Comparison of ENCODE assay signal across 17 mouse cellular contexts in the genomic region with DNA sequence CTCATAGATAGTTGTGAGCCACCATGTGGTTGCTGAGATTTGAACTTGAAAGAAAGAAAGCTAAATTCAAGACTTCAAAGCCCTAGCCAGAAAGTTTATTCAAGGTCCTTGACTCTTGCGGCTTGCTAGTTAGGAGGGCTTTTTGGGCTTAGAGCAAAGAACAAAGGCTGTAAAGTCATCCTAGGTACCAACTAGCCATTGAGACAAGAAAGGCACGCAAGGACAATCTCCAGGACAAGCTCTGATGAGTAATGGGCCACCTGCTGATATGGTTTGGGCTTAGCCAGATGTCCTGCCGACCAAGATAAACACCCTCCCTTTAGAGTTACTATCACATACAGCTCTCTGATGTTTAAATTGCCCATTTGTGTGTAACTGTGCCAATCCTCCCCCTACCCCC. TPM values are rescaled to one million over a fixed set of nuclear protein-coding genes. Genes with fewer than 3 reads are reported as not detected.
DNase-seq lines count a peak whose midpoint lies in the region; ATAC-seq and TF ChIP-seq lines count a peak whose summit lies in the region.
"Not testable (repeated sequence)": the region's sequence is repeated elsewhere in the genome, so short reads cannot be mapped to it uniquely, and the experiment has no call there.
"Had no signal": no experiment of that assay in that cellular context is flagged by ENCODE, and none has a peak within 500 bp of the region (broad histone marks: within the 10 kb centered on the region; RNA-seq: fewer than 3 reads in every experiment).

No protein-coding gene starts in this region.

- H3K9me3 ChIP-seq in embryonic facial prominence, embryonic 15.5 days (replicated peaks); intestine, postnatal 0 days (ENCODE audit: control insufficient read depth); kidney, postnatal 0 days (replicated peaks; ENCODE audit: low read length); limb, embryonic 15.5 days; megakaryocyte, embryonic 14.5 days; stomach, embryonic 15.5 days: not testable (repeated sequence)

- H3K4me1 ChIP-seq in embryonic facial prominence, embryonic 15.5 days = peaks cover 35% of the 10 kb centered on the region
- H3K4me1 ChIP-seq in intestine, postnatal 0 days (replicated peaks; ENCODE audit: control insufficient read depth, insufficient read depth, low read length) = not testable (repeated sequence)
- peaks cover 14% of the 10 kb centered on the region for H3K4me1 ChIP-seq in kidney, postnatal 0 days (replicated peaks; ENCODE audit: insufficient read depth, low read length)
- peaks cover 38% of the 10 kb centered on the region for H3K4me1 ChIP-seq in limb, embryonic 15.5 days
- H3K4me1 ChIP-seq in megakaryocyte, embryonic 14.5 days = peaks cover 74% of the 10 kb centered on the region
- H3K4me1 ChIP-seq in stomach, embryonic 15.5 days = peaks cover 34% of the 10 kb centered on the region

- WGBS in embryonic facial prominence, embryonic 15.5 days = 42% methylated on average over 3 of the region's 3 CpGs
- WGBS in intestine, postnatal 0 days = 42% methylated on average over 3 of the region's 3 CpGs
- WGBS in kidney, postnatal 0 days = 27% methylated on average over 3 of the region's 3 CpGs
- 38% methylated on average over 3 of the region's 3 CpGs for WGBS in limb, embryonic 15.5 days
- WGBS in stomach, embryonic 15.5 days = 23% methylated on average over 3 of the region's 3 CpGs

- DNase-seq in ES-CJ7 (ENCODE audit: low read depth, low spot score) = peak; percentile 56
- not testable (repeated sequence) for DNase-seq in kidney, postnatal 0 days (ENCODE audit: low spot score)

- not testable (repeated sequence) for ATAC-seq in embryonic facial prominence, embryonic 15.5 days (ENCODE audit: insufficient number of reproducible peaks, low FRiP score, low TSS enrichment, low read depth); intestine, postnatal 0 days; kidney, postnatal 0 days (replicated peaks; ENCODE audit: low FRiP score, low read depth); limb, embryonic 15.5 days (ENCODE audit: insufficient number of reproducible peaks, low FRiP score, low TSS enrichment, low read depth); stomach, embryonic 15.5 days (ENCODE audit: insufficient read depth, low FRiP score, low read depth)

- H3K27me3 ChIP-seq in embryonic facial prominence, embryonic 15.5 days; intestine, postnatal 0 days (replicated peaks; ENCODE audit: control insufficient read depth, insufficient read depth, low read length); kidney, postnatal 0 days (ENCODE audit: insufficient read depth, low read length); limb, embryonic 15.5 days; megakaryocyte, embryonic 14.5 days (replicated peaks); stomach, embryonic 15.5 days (replicated peaks): not testable (repeated sequence)

- peak overlapping the region; percentile 26 for H3K4me3 ChIP-seq in embryonic facial prominence, embryonic 15.5 days (replicated peaks)
- H3K4me3 ChIP-seq in intestine, postnatal 0 days (ENCODE audit: low read depth, low read length) = peak overlapping the region; percentile 14
- not testable (repeated sequence) for H3K4me3 ChIP-seq in kidney, postnatal 0 days (replicated peaks; ENCODE audit: low read depth, low read length); limb, embryonic 15.5 days
- peak overlapping the region; percentile 91 for H3K4me3 ChIP-seq in megakaryocyte, embryonic 14.5 days (replicated peaks)
- peak overlapping the region; percentile 28 for H3K4me3 ChIP-seq in stomach, embryonic 15.5 days (replicated peaks)

- not testable (repeated sequence) for H3K36me3 ChIP-seq in embryonic facial prominence, embryonic 15.5 days; intestine, postnatal 0 days (ENCODE audit: control insufficient read depth, insufficient read depth); kidney, postnatal 0 days (ENCODE audit: insufficient read depth, low read length); limb, embryonic 15.5 days; stomach, embryonic 15.5 days
- H3K36me3 ChIP-seq in megakaryocyte, embryonic 14.5 days (replicated peaks; ENCODE audit: low read length) = peaks cover 28% of the 10 kb centered on the region

- not testable (repeated sequence) for H3K9ac ChIP-seq in embryonic facial prominence, embryonic 15.5 days; intestine, postnatal 0 days (ENCODE audit: low read depth, low read length); kidney, postnatal 0 days (ENCODE audit: low read depth, low read length); limb, embryonic 15.5 days; stomach, embryonic 15.5 days

- H3K4me2 ChIP-seq in embryonic facial prominence, embryonic 15.5 days (replicated peaks) = peak overlapping the region; percentile 39
- peak overlapping the region; percentile 42 for H3K4me2 ChIP-seq in intestine, postnatal 0 days (replicated peaks; ENCODE audit: low read depth)
- H3K4me2 ChIP-seq in kidney, postnatal 0 days (ENCODE audit: low read length) = peak overlapping the region; percentile 42
- 0 out of 2 replicates have a peak overlapping the region, but pooled peaks have one; percentile 5 for H3K4me2 ChIP-seq in limb, embryonic 15.5 days
- H3K4me2 ChIP-seq in stomach, embryonic 15.5 days = peak overlapping the region; percentile 47

- H3K27ac ChIP-seq in embryonic facial prominence, embryonic 15.5 days (replicated peaks); intestine, postnatal 0 days (ENCODE audit: low read depth, low read length); limb, embryonic 15.5 days; stomach, embryonic 15.5 days: not testable (repeated sequence)
- H3K27ac ChIP-seq in kidney, postnatal 0 days = peak overlapping the region; percentile 50; the same call in 1 of the 2 replicates

- TF ChIP-seq CTCF in intestine, postnatal 0 days (IDR thresholded peaks at IDR 0.05; ENCODE audit: low read depth); kidney, postnatal 0 days (IDR thresholded peaks at IDR 0.05; ENCODE audit: low read depth): not testable (repeated sequence)

RNA-seq across cellular contexts. Expression of a gene that starts 1.7 kb away (rescaled TPM):
- 126 and 137 TPM in 2 replicates for polyA plus RNA-seq in embryonic facial prominence, embryonic 15.5 days (2015; fragmentation: Nextera tagmentation; extraction: Ambion mirVana)
- polyA plus RNA-seq in intestine, postnatal 0 days (2015; fragmentation: Nextera tagmentation; extraction: Ambion mirVana) = 122 and 133 TPM in 2 replicates
- 117 and 163 TPM in 2 replicates for polyA plus RNA-seq in kidney, postnatal 0 days (2015; fragmentation: Nextera tagmentation; extraction: Ambion mirVana)
- polyA plus RNA-seq in limb, embryonic 15.5 days (2015; fragmentation: Nextera tagmentation; extraction: Ambion mirVana) = 71.7 and 74.6 TPM in 2 replicates
- 27.5 and 76.2 TPM in 2 replicates for polyA plus RNA-seq in megakaryocyte, embryonic 14.5 days (2012; ENCODE audit: insufficient read depth, low replicate concordance)
- 179 and 209 TPM in 2 replicates for polyA plus RNA-seq in stomach, embryonic 15.5 days (2015; fragmentation: Nextera tagmentation; extraction: Ambion mirVana)

RNA-seq across cellular contexts. Expression of a gene that starts 12.9 kb away (rescaled TPM):
- polyA plus RNA-seq in embryonic facial prominence, embryonic 15.5 days (2015; fragmentation: Nextera tagmentation; extraction: Ambion mirVana) = 1,542 and 1,589 TPM in 2 replicates
- 686 and 738 TPM in 2 replicates for polyA plus RNA-seq in intestine, postnatal 0 days (2015; fragmentation: Nextera tagmentation; extraction: Ambion mirVana)
- 1,203 and 1,251 TPM in 2 replicates for polyA plus RNA-seq in kidney, postnatal 0 days (2015; fragmentation: Nextera tagmentation; extraction: Ambion mirVana)
- 1,488 and 1,547 TPM in 2 replicates for polyA plus RNA-seq in limb, embryonic 15.5 days (2015; fragmentation: Nextera tagmentation; extraction: Ambion mirVana)
- polyA plus RNA-seq in megakaryocyte, embryonic 14.5 days (2012; ENCODE audit: insufficient read depth, low replicate concordance) = 93.8 and 722 TPM in 2 replicates
- 1,181 and 1,379 TPM in 2 replicates for polyA plus RNA-seq in stomach, embryonic 15.5 days (2015; fragmentation: Nextera tagmentation; extraction: Ambion mirVana)

RNA-seq across cellular contexts. Expression of a gene that starts 13.0 kb away (rescaled TPM):
- polyA plus RNA-seq in embryonic facial prominence, embryonic 15.5 days (2015; fragmentation: Nextera tagmentation; extraction: Ambion mirVana) = 0.96 TPM in 1 of 2 replicates, not detected in the other
- 0.38 TPM in 1 of 2 replicates, not detected in the other for polyA plus RNA-seq in intestine, postnatal 0 days (2015; fragmentation: Nextera tagmentation; extraction: Ambion mirVana)
- polyA plus RNA-seq in kidney, postnatal 0 days (2015; fragmentation: Nextera tagmentation; extraction: Ambion mirVana) = 0.45 and 0.68 TPM in 2 replicates
- 0.47 TPM in 1 of 2 replicates, not detected in the other for polyA plus RNA-seq in limb, embryonic 15.5 days (2015; fragmentation: Nextera tagmentation; extraction: Ambion mirVana)
- not detected in 2 replicates for polyA plus RNA-seq in megakaryocyte, embryonic 14.5 days (2012; ENCODE audit: insufficient read depth, low replicate concordance)
- polyA plus RNA-seq in stomach, embryonic 15.5 days (2015; fragmentation: Nextera tagmentation; extraction: Ambion mirVana) = 0.40 and 0.71 TPM in 2 replicates
- polyA plus RNA-seq: embryonic facial prominence, embryonic 12.5 days; forebrain, embryonic 12.5 days; forebrain, postnatal 0 days; heart, embryonic 13.5 days; hindbrain, embryonic 14.5 days; liver, embryonic 12.5 days; midbrain, embryonic 16.5 days; neural tube, embryonic 12.5 days; spleen, adult 2 months; urinary bladder, adult 2 months had no signal

RNA-seq across cellular contexts. Expression of a gene that starts 18.6 kb away (rescaled TPM):
- polyA plus RNA-seq in embryonic facial prominence, embryonic 15.5 days (2015; fragmentation: Nextera tagmentation; extraction: Ambion mirVana) = 110 and 112 TPM in 2 replicates
- 0.34 and 0.75 TPM in 2 replicates for polyA plus RNA-seq in intestine, postnatal 0 days (2015; fragmentation: Nextera tagmentation; extraction: Ambion mirVana)
- polyA plus RNA-seq in kidney, postnatal 0 days (2015; fragmentation: Nextera tagmentation; extraction: Ambion mirVana) = 1.5 and 2.2 TPM in 2 replicates
- polyA plus RNA-seq in limb, embryonic 15.5 days (2015; fragmentation: Nextera tagmentation; extraction: Ambion mirVana) = 46.1 and 62.9 TPM in 2 replicates
- not detected in 2 replicates for polyA plus RNA-seq in megakaryocyte, embryonic 14.5 days (2012; ENCODE audit: insufficient read depth, low replicate concordance)
- polyA plus RNA-seq in stomach, embryonic 15.5 days (2015; fragmentation: Nextera tagmentation; extraction: Ambion mirVana) = 3.2 and 3.6 TPM in 2 replicates

RNA-seq across cellular contexts. Expression of a gene that starts 27.5 kb away (rescaled TPM):
- polyA plus RNA-seq in embryonic facial prominence, embryonic 15.5 days (2015; fragmentation: Nextera tagmentation; extraction: Ambion mirVana) = 26.3 and 29.0 TPM in 2 replicates
- polyA plus RNA-seq in intestine, postnatal 0 days (2015; fragmentation: Nextera tagmentation; extraction: Ambion mirVana) = 18.9 and 19.4 TPM in 2 replicates
- 20.3 and 20.7 TPM in 2 replicates for polyA plus RNA-seq in kidney, postnatal 0 days (2015; fragmentation: Nextera tagmentation; extraction: Ambion mirVana)
- polyA plus RNA-seq in limb, embryonic 15.5 days (2015; fragmentation: Nextera tagmentation; extraction: Ambion mirVana) = 23.1 and 24.9 TPM in 2 replicates
- 6.6 and 7.4 TPM in 2 replicates for polyA plus RNA-seq in megakaryocyte, embryonic 14.5 days (2012; ENCODE audit: insufficient read depth, low replicate concordance)
- 21.2 and 23.5 TPM in 2 replicates for polyA plus RNA-seq in stomach, embryonic 15.5 days (2015; fragmentation: Nextera tagmentation; extraction: Ambion mirVana)
